Mouse (Mus musculus): ENCODE results near the gene 1500009C09Rik. TPM values are rescaled to one million over a fixed set of nuclear protein-coding genes. Genes with fewer than 3 reads are reported as not detected.

1500009C09Rik gene
- not detected in 2 replicates for polyA plus RNA-seq (2015; fragmentation: Nextera tagmentation; extraction: Ambion mirVana)

- Histone ChIP-seq H3K4me2 (ENCODE audit: low read depth, low read length) (no peak within 1 kb of the TSS), H3K9me3 (replicated peaks; ENCODE audit: control insufficient read depth, low read length) (no peaks in the 10 kb centered on the region), H3K27me3 (ENCODE audit: control insufficient read depth, insufficient read depth, low read length) (no peaks in the 10 kb centered on the region), H3K27ac (ENCODE audit: low read length) (no peak within 1 kb of the TSS), H3K4me3 (replicated peaks; ENCODE audit: low read length) (no peak within 1 kb of the TSS), H3K4me1 (ENCODE audit: control insufficient read depth, insufficient read depth, low read length) (no peaks in the 10 kb centered on the region), H3K36me3 (ENCODE audit: control insufficient read depth, insufficient read depth, low read length) (no peaks in the 10 kb centered on the region), H3K9ac (ENCODE audit: low read length) (no peak within 1 kb of the TSS)
- WGBS = 70% methylated on average over 6 of the region's 6 CpGs
- ATAC-seq (ENCODE audit: insufficient read depth, low FRiP score) = no peak
These were observed at the start of gene 1500009C09Rik for GRCm38 (mm10) chr15:82252097-82252496. Gene 1500009C09Rik, plus strand, starts transcription at chr15:82252397.

GRCm38 (mm10) chr15:82203090-82203489, 49.1 kb upstream of the 1500009C09Rik start:
- H3K36me3 ChIP-seq (ENCODE audit: control insufficient read depth, insufficient read depth, low read length) = peaks cover 30% of the 10 kb centered on the region
- peaks cover 5% of the 10 kb centered on the region; the same call in 1 of the 2 replicates for H3K4me1 ChIP-seq (ENCODE audit: control insufficient read depth, insufficient read depth, low read length)
- H3K27ac ChIP-seq (ENCODE audit: low read length) = no peak overlapping the region
- no peaks in the 10 kb centered on the region for H3K9me3 ChIP-seq (replicated peaks; ENCODE audit: control insufficient read depth, low read length)
- no peak overlapping the region for H3K4me2 ChIP-seq (ENCODE audit: low read depth, low read length)
- no peak overlapping the region for H3K9ac ChIP-seq (ENCODE audit: low read length)
- no peak overlapping the region for H3K4me3 ChIP-seq (replicated peaks; ENCODE audit: low read length)
- ATAC-seq (ENCODE audit: insufficient read depth, low FRiP score) = no peak
- WGBS = 77% methylated on average over 10 of the region's 10 CpGs
- peaks cover 28% of the 10 kb centered on the region for H3K27me3 ChIP-seq (ENCODE audit: control insufficient read depth, insufficient read depth, low read length)

GRCm38 (mm10) chr15:82203611-82204351, 48.4 kb upstream of the 1500009C09Rik start:
- no peaks in the 10 kb centered on the region for H3K9me3 ChIP-seq (replicated peaks; ENCODE audit: control insufficient read depth, low read length)
- peaks cover 26% of the 10 kb centered on the region for H3K36me3 ChIP-seq (ENCODE audit: control insufficient read depth, insufficient read depth, low read length)
- peaks cover 5% of the 10 kb centered on the region; the same call in 1 of the 2 replicates for H3K4me1 ChIP-seq (ENCODE audit: control insufficient read depth, insufficient read depth, low read length)
- H3K9ac ChIP-seq (ENCODE audit: low read length) = no peak overlapping the region
- H3K4me2 ChIP-seq (ENCODE audit: low read depth, low read length) = no peak overlapping the region
- H3K27me3 ChIP-seq (ENCODE audit: control insufficient read depth, insufficient read depth, low read length) = peaks cover 28% of the 10 kb centered on the region
- no peak overlapping the region for H3K27ac ChIP-seq (ENCODE audit: low read length)
- ATAC-seq (ENCODE audit: insufficient read depth, low FRiP score) = no peak
- 84% methylated on average over 20 of the region's 20 CpGs for WGBS
- no peak overlapping the region for H3K4me3 ChIP-seq (replicated peaks; ENCODE audit: low read length)

- no peak overlapping the region for H3K4me2 ChIP-seq (ENCODE audit: low read depth, low read length)
- no peak for ATAC-seq (ENCODE audit: insufficient read depth, low FRiP score)
- peaks cover 32% of the 10 kb centered on the region for H3K27me3 ChIP-seq (ENCODE audit: control insufficient read depth, insufficient read depth, low read length)
- no peak overlapping the region for H3K9ac ChIP-seq (ENCODE audit: low read length)
- 60% methylated on average over 10 of the region's 10 CpGs for WGBS
- H3K4me1 ChIP-seq (ENCODE audit: control insufficient read depth, insufficient read depth, low read length) = peaks cover 5% of the 10 kb centered on the region; the same call in 1 of the 2 replicates
- no peak overlapping the region for H3K4me3 ChIP-seq (replicated peaks; ENCODE audit: low read length)
- no peaks in the 10 kb centered on the region for H3K9me3 ChIP-seq (replicated peaks; ENCODE audit: control insufficient read depth, low read length)
- H3K36me3 ChIP-seq (ENCODE audit: control insufficient read depth, insufficient read depth, low read length) = peaks cover 15% of the 10 kb centered on the region
- no peak overlapping the region for H3K27ac ChIP-seq (ENCODE audit: low read length)
These were observed 47.4 kb upstream of the 1500009C09Rik start for GRCm38 (mm10) chr15:82204680-82205371.

GRCm38 (mm10) chr15:82206365-82207104, 45.7 kb upstream of the 1500009C09Rik start:
- Histone ChIP-seq H3K9me3 (replicated peaks; ENCODE audit: control insufficient read depth, low read length) (no peaks in the 10 kb centered on the region), H3K9ac (ENCODE audit: low read length) (no peak overlapping the region), H3K4me3 (replicated peaks; ENCODE audit: low read length) (no peak overlapping the region), H3K4me1 (ENCODE audit: control insufficient read depth, insufficient read depth, low read length) (peaks cover 7% of the 10 kb centered on the region), H3K4me2 (ENCODE audit: low read depth, low read length) (no peak overlapping the region), H3K27me3 (ENCODE audit: control insufficient read depth, insufficient read depth, low read length) (peaks cover 49% of the 10 kb centered on the region), H3K36me3 (ENCODE audit: control insufficient read depth, insufficient read depth, low read length) (peaks cover 12% of the 10 kb centered on the region), H3K27ac (ENCODE audit: low read length) (no peak overlapping the region)
- 51% methylated on average over 9 of the region's 9 CpGs for WGBS
- ATAC-seq (ENCODE audit: insufficient read depth, low FRiP score) = peak; percentile 76

GRCm38 (mm10) chr15:82207105-82207459, 45.1 kb upstream of the 1500009C09Rik start:
- H3K4me3 ChIP-seq (replicated peaks; ENCODE audit: low read length) = no peak overlapping the region
- H3K9me3 ChIP-seq (replicated peaks; ENCODE audit: control insufficient read depth, low read length) = no peaks in the 10 kb centered on the region
- peaks cover 13% of the 10 kb centered on the region for H3K4me1 ChIP-seq (ENCODE audit: control insufficient read depth, insufficient read depth, low read length)
- WGBS = 23% methylated on average over 34 of the region's 34 CpGs
- no peak overlapping the region for H3K27ac ChIP-seq (ENCODE audit: low read length)
- no peak overlapping the region for H3K4me2 ChIP-seq (ENCODE audit: low read depth, low read length)
- no peak for ATAC-seq (ENCODE audit: insufficient read depth, low FRiP score)
- peaks cover 12% of the 10 kb centered on the region for H3K36me3 ChIP-seq (ENCODE audit: control insufficient read depth, insufficient read depth, low read length)
- H3K9ac ChIP-seq (ENCODE audit: low read length) = no peak overlapping the region
- H3K27me3 ChIP-seq (ENCODE audit: control insufficient read depth, insufficient read depth, low read length) = peaks cover 54% of the 10 kb centered on the region

DNA sequence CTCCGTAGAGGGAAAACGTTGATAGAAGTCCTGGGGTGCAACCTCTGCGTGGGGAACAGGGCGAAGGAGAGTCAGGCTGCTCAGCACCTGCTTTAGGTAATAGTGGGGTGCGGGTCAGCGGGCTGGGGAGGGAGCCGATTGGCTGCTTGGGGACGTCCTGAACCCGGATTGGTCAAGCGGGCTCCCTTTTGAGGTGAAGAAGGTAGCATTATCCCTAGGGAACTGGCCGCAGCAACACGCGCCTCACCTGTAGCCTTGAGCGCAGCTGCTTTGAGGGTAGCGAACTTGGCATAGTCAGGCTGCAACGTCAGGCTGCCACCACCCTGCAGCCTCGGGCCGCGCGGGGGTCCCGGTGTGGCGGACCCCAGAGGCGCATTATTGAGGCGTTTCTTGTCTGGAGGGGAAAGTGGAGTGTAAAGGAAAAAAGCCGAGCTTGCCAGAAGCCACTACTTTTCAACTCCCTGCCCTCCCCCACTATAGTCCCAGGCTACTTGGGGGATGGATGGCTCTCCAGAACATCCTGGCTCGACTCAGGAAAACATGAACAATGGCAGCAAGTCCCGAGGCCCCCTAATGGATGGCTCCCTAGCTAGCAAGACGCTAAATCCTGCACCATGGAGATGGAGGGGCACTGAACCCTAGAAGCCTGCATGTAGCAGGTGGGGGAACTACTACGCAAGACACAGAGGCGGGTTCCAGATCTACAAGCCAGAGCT, 44.5 kb upstream of the 1500009C09Rik start:
- ATAC-seq (ENCODE audit: insufficient read depth, low FRiP score) = no peak
- no peak overlapping the region for H3K4me3 ChIP-seq (replicated peaks; ENCODE audit: low read length)
- no peak overlapping the region for H3K4me2 ChIP-seq (ENCODE audit: low read depth, low read length)
- WGBS = 24% methylated on average over 30 of the region's 30 CpGs
- H3K4me1 ChIP-seq (ENCODE audit: control insufficient read depth, insufficient read depth, low read length) = peaks cover 15% of the 10 kb centered on the region
- no peak overlapping the region for H3K9ac ChIP-seq (ENCODE audit: low read length)
- no peak overlapping the region for H3K27ac ChIP-seq (ENCODE audit: low read length)
- H3K36me3 ChIP-seq (ENCODE audit: control insufficient read depth, insufficient read depth, low read length) = peaks cover 12% of the 10 kb centered on the region
- peaks cover 60% of the 10 kb centered on the region for H3K27me3 ChIP-seq (ENCODE audit: control insufficient read depth, insufficient read depth, low read length)
- H3K9me3 ChIP-seq (replicated peaks; ENCODE audit: control insufficient read depth, low read length) = no peaks in the 10 kb centered on the region

- Histone ChIP-seq H3K4me3 (replicated peaks; ENCODE audit: low read length) (no peak overlapping the region), H3K9me3 (replicated peaks; ENCODE audit: control insufficient read depth, low read length) (no peaks in the 10 kb centered on the region), H3K9ac (ENCODE audit: low read length) (no peak overlapping the region), H3K27me3 (ENCODE audit: control insufficient read depth, insufficient read depth, low read length) (peaks cover 67% of the 10 kb centered on the region), H3K4me2 (ENCODE audit: low read depth, low read length) (no peak overlapping the region), H3K27ac (ENCODE audit: low read length) (no peak overlapping the region), H3K4me1 (ENCODE audit: control insufficient read depth, insufficient read depth, low read length) (peaks cover 15% of the 10 kb centered on the region), H3K36me3 (ENCODE audit: control insufficient read depth, insufficient read depth, low read length) (peaks cover 9% of the 10 kb centered on the region)
- 77% methylated on average over 8 of the region's 8 CpGs for WGBS
- no peak for ATAC-seq (ENCODE audit: insufficient read depth, low FRiP score)
These were observed 43.9 kb upstream of the 1500009C09Rik start for GRCm38 (mm10) chr15:82208307-82208706.
